In the genomic region with DNA sequence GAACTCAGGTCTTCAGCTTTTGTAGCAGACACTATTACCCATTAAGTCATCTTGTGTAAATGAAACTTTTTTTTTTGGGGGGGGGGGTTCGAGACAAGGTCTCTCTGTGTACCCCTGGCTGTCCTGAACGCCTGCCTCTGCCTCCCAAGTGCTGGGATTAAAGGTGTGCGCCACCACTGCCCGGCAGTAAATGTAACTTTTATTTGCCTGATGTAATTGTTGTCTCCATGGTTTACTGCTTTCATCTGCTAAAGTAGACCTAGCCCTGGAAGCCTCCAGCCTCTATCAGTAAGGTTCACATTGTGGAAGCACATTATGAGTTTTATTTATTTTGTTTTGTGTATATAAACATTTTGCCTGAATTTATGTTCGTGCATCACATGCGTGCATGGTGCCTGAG, we compare ENCODE assay signal across 8 mouse cellular contexts. TPM values are rescaled to one million over a fixed set of nuclear protein-coding genes. Genes with fewer than 3 reads are reported as not detected.
DNase-seq lines count a peak whose midpoint lies in the region; ATAC-seq and TF ChIP-seq lines count a peak whose summit lies in the region.

No protein-coding gene starts in this region.

- no peaks in the 10 kb centered on the region; the same call in 1 of the 2 replicates for H3K79me2 ChIP-seq in heart, adult 2 months (replicated peaks; ENCODE audit: control insufficient read depth, insufficient read depth, low read length)

- no peak for ATAC-seq in G1E (ENCODE audit: extremely low read depth, insufficient number of reproducible peaks, low FRiP score, poor library complexity, severe bottlenecking)
- ATAC-seq in hindbrain, embryonic 11.5 days (ENCODE audit: low FRiP score): peak; percentile 52
- peak; percentile 24 for ATAC-seq in liver, postnatal 0 days

- H3K4me2 ChIP-seq in hindbrain, embryonic 11.5 days (replicated peaks; ENCODE audit: low read depth, low read length): no peak overlapping the region
- H3K4me2 ChIP-seq in liver, postnatal 0 days (ENCODE audit: low read depth, low read length): peak overlapping the region; percentile 44; the same call in 1 of the 2 replicates

- peak overlapping the region; percentile 38; the same call in 1 of the 2 replicates for H3K9ac ChIP-seq in heart, adult 2 months (ENCODE audit: low read depth, low read length)
- H3K9ac ChIP-seq in hindbrain, embryonic 11.5 days (ENCODE audit: low read depth, low read length): no peak overlapping the region
- no peak overlapping the region for H3K9ac ChIP-seq in liver, postnatal 0 days (replicated peaks)

- TF ChIP-seq CTCF in heart, adult 2 months (IDR thresholded peaks at IDR 0.05): no peak
- no peak for TF ChIP-seq CTCF in G1E (IDR thresholded peaks at IDR 0.05; ENCODE audit: low read depth, low read length)
- no peak for TF ChIP-seq CTCF in liver, postnatal 0 days (IDR thresholded peaks at IDR 0.05; ENCODE audit: low read depth)

- no peaks in the 10 kb centered on the region for H3K36me3 ChIP-seq in heart, adult 2 months (ENCODE audit: control insufficient read depth, insufficient read depth, low read length)
- H3K36me3 ChIP-seq in G1E (replicated peaks): peaks cover 32% of the 10 kb centered on the region
- H3K36me3 ChIP-seq in hindbrain, embryonic 11.5 days (ENCODE audit: control insufficient read depth, insufficient read depth, low read length): no peaks in the 10 kb centered on the region
- H3K36me3 ChIP-seq in liver, postnatal 0 days (replicated peaks; ENCODE audit: insufficient read depth, low read length): peaks cover 3% of the 10 kb centered on the region; the same call in 1 of the 2 replicates

- TF ChIP-seq POLR2A in heart, adult 2 months (IDR thresholded peaks at IDR 0.05; ENCODE audit: insufficient read depth, low read depth, low read length): no peak

- peaks cover 2% of the 10 kb centered on the region; the same call in 1 of the 2 replicates for H3K4me1 ChIP-seq in heart, adult 2 months (ENCODE audit: control insufficient read depth, insufficient read depth, low read length)
- peaks cover 12% of the 10 kb centered on the region for H3K4me1 ChIP-seq in G1E (ENCODE audit: insufficient read depth, low read depth, low read length)
- H3K4me1 ChIP-seq in hindbrain, embryonic 11.5 days (replicated peaks; ENCODE audit: control insufficient read depth, insufficient read depth, low read length): no peaks in the 10 kb centered on the region
- H3K4me1 ChIP-seq in liver, postnatal 0 days (ENCODE audit: insufficient read depth): peaks cover 4% of the 10 kb centered on the region; the same call in 1 of the 2 replicates

- no peaks in the 10 kb centered on the region for H3K27me3 ChIP-seq in heart, adult 2 months (ENCODE audit: control insufficient read depth, insufficient read depth, low read length)
- no peaks in the 10 kb centered on the region for H3K27me3 ChIP-seq in G1E (ENCODE audit: insufficient read depth, low read length)
- H3K27me3 ChIP-seq in hindbrain, embryonic 11.5 days (ENCODE audit: control insufficient read depth, insufficient read depth, low read length): no peaks in the 10 kb centered on the region
- no peaks in the 10 kb centered on the region for H3K27me3 ChIP-seq in liver, postnatal 0 days (ENCODE audit: insufficient read depth, low read length)

- intact Hi-C loops in heart, adult 2 months (cut with DNase I): loop anchor here (2.0 to 5.0 kb wide), 3 partner anchors 48 to 274 kb away; a partner anchor contains a TSS
- intact Hi-C loops in gastrocnemius, postnatal 14 days (cut with DNase I; ENCODE audit: low total_unique reads): no loop called here

- no peak for DNase-seq in heart, adult 2 months
- DNase-seq in heart, adult 9 months (ENCODE audit: low spot score in 2 of 2): no peak
- DNase-seq in G1E (ENCODE audit: low spot score): no peak
- DNase-seq in hindbrain, embryonic 11.5 days (ENCODE audit: low spot score): no peak
- no peak for DNase-seq in liver, postnatal 0 days
- DNase-seq in retina, embryonic 14.5 days (ENCODE audit: low spot score): no peak
- DNase-seq in left cerebral cortex, adult 11 months (ENCODE audit: low spot score): no peak
- no peak for DNase-seq in gastrocnemius, postnatal 14 days

- 37% methylated on average over 6 of the region's 6 CpGs for WGBS in heart, adult 2 months
- 46% methylated on average over 6 of the region's 6 CpGs for WGBS in hindbrain, embryonic 11.5 days
- WGBS in liver, postnatal 0 days (ENCODE audit: insufficient replicate concordance): 37% methylated on average over 6 of the region's 6 CpGs

- no peak overlapping the region for H3K27ac ChIP-seq in heart, adult 2 months
- H3K27ac ChIP-seq in hindbrain, embryonic 11.5 days (ENCODE audit: low read depth, low read length): no peak overlapping the region
- H3K27ac ChIP-seq in liver, postnatal 0 days (ENCODE audit: low read depth): no peak overlapping the region

- H3K9me3 ChIP-seq in G1E (replicated peaks): no peaks in the 10 kb centered on the region
- no peaks in the 10 kb centered on the region for H3K9me3 ChIP-seq in hindbrain, embryonic 11.5 days (ENCODE audit: control insufficient read depth, low read length)
- H3K9me3 ChIP-seq in liver, postnatal 0 days (ENCODE audit: low read length): no peaks in the 10 kb centered on the region

- H3K4me3 ChIP-seq in heart, adult 2 months: no peak overlapping the region
- peak overlapping the region; percentile 71; the same call in 1 of the 2 replicates for H3K4me3 ChIP-seq in G1E (ENCODE audit: low read depth, low read length)
- no peak overlapping the region for H3K4me3 ChIP-seq in hindbrain, embryonic 11.5 days (ENCODE audit: low read depth, low read length)
- peak overlapping the region; percentile 69; the same call in 1 of the 2 replicates for H3K4me3 ChIP-seq in liver, postnatal 0 days (ENCODE audit: low read depth, low read length)

- no peak for TF ChIP-seq EP300 in heart, adult 2 months (IDR thresholded peaks at IDR 0.05; ENCODE audit: insufficient read depth, low read depth, low read length)
- no peak for TF ChIP-seq EP300 in liver, postnatal 0 days (IDR thresholded peaks at IDR 0.05; ENCODE audit: low read depth)

RNA-seq across cellular contexts. Expression of a gene that starts 0.4 kb away (rescaled TPM):
- total RNA-seq in heart, adult 2 months (2021): 10 to 100 TPM; 18.0 to 19.3 TPM
- polyA plus RNA-seq in heart, adult 2 months (2012; rRNA removed): 7.1 and 11.4 TPM in 2 replicates
- 59.1 and 66.0 TPM in 2 replicates for total RNA-seq in G1E (2014; fragmentation: Nextera tagmentation)
- 21.6 and 25.5 TPM in 2 replicates for total RNA-seq in G1E (2017)
- polyA plus RNA-seq in G1E (2012): 6.4 and 11.4 TPM in 2 replicates
- polyA plus RNA-seq in hindbrain, embryonic 11.5 days (2014; fragmentation: Nextera tagmentation; extraction: Ambion mirVana): 35.6 and 47.7 TPM in 2 replicates
- 8.0 and 9.3 TPM in 2 replicates for polyA plus RNA-seq in liver, postnatal 0 days (2015; fragmentation: Nextera tagmentation; extraction: Ambion mirVana)
- total RNA-seq in gastrocnemius, postnatal 14 days (2021): 10 to 100 TPM; 15.9 to 16.4 TPM

RNA-seq across cellular contexts. Expression of a gene that starts 15.5 kb away (rescaled TPM):
- total RNA-seq in heart, adult 2 months (2021): 10 to 100 TPM; 23.1 to 32.5 TPM
- polyA plus RNA-seq in heart, adult 2 months (2012; rRNA removed): 37.5 and 44.5 TPM in 2 replicates
- not detected in 2 replicates for total RNA-seq in G1E (2014; fragmentation: Nextera tagmentation)
- 0.12 and 0.27 TPM in 2 replicates for total RNA-seq in G1E (2017)
- polyA plus RNA-seq in G1E (2012): 0.05 TPM in 1 of 2 replicates, not detected in the other
- polyA plus RNA-seq in hindbrain, embryonic 11.5 days (2014; fragmentation: Nextera tagmentation; extraction: Ambion mirVana): 0.07 and 0.25 TPM in 2 replicates
- 2.4 TPM in 2 replicates for polyA plus RNA-seq in liver, postnatal 0 days (2015; fragmentation: Nextera tagmentation; extraction: Ambion mirVana)
- 1 to 10 TPM; 4.4 to 6.4 TPM for total RNA-seq in gastrocnemius, postnatal 14 days (2021)

RNA-seq across cellular contexts. Expression of a gene that starts 17.6 kb away (rescaled TPM):
- total RNA-seq in heart, adult 2 months (2021): 10 to 100 TPM; 41.3 to 42.5 TPM
- polyA plus RNA-seq in heart, adult 2 months (2012; rRNA removed): 48.3 and 57.9 TPM in 2 replicates
- total RNA-seq in G1E (2014; fragmentation: Nextera tagmentation) (25.1 and 36.1 TPM in 2 replicates), G1E (2017) (27.9 and 30.8 TPM in 2 replicates)
- 10.8 and 11.4 TPM in 2 replicates for polyA plus RNA-seq in G1E (2012)
- 16.1 and 18.7 TPM in 2 replicates for polyA plus RNA-seq in hindbrain, embryonic 11.5 days (2014; fragmentation: Nextera tagmentation; extraction: Ambion mirVana)
- polyA plus RNA-seq in liver, postnatal 0 days (2015; fragmentation: Nextera tagmentation; extraction: Ambion mirVana): 17.4 and 18.5 TPM in 2 replicates
- 10 to 100 TPM; 20.4 to 22.8 TPM for total RNA-seq in gastrocnemius, postnatal 14 days (2021)

RNA-seq across cellular contexts. Expression of a gene that starts 25.3 kb away (rescaled TPM):
- total RNA-seq in heart, adult 2 months (2021): 10 to 100 TPM; 40.3 to 56.3 TPM
- 118 and 159 TPM in 2 replicates for polyA plus RNA-seq in heart, adult 2 months (2012; rRNA removed)
- total RNA-seq in G1E (2014; fragmentation: Nextera tagmentation): 129 and 156 TPM in 2 replicates
- total RNA-seq in G1E (2017): 50.9 and 54.9 TPM in 2 replicates
- 61.2 and 70.2 TPM in 2 replicates for polyA plus RNA-seq in G1E (2012)
- 45.7 and 49.3 TPM in 2 replicates for polyA plus RNA-seq in hindbrain, embryonic 11.5 days (2014; fragmentation: Nextera tagmentation; extraction: Ambion mirVana)
- polyA plus RNA-seq in liver, postnatal 0 days (2015; fragmentation: Nextera tagmentation; extraction: Ambion mirVana): 25.7 TPM in 2 replicates
- total RNA-seq in gastrocnemius, postnatal 14 days (2021): 10 to 100 TPM; 40.3 to 50.8 TPM

RNA-seq across cellular contexts. Expression of a gene that starts 25.5 kb away (rescaled TPM):
- under 1 TPM in 1 of 2 experiments, not detected in 1; 0.94 TPM for total RNA-seq in heart, adult 2 months (2021)
- 0.21 TPM in 1 of 2 replicates, not detected in the other for polyA plus RNA-seq in heart, adult 2 months (2012; rRNA removed)
- total RNA-seq in G1E (2014; fragmentation: Nextera tagmentation) (not detected in 2 replicates), G1E (2017) (0.44 TPM in 1 of 2 replicates, not detected in the other)
- polyA plus RNA-seq in G1E (2012): 1.1 and 2.0 TPM in 2 replicates
- not detected in 2 replicates for polyA plus RNA-seq in hindbrain, embryonic 11.5 days (2014; fragmentation: Nextera tagmentation; extraction: Ambion mirVana)
- not detected in 2 replicates for polyA plus RNA-seq in liver, postnatal 0 days (2015; fragmentation: Nextera tagmentation; extraction: Ambion mirVana)
- total RNA-seq in gastrocnemius, postnatal 14 days (2021): not detected

Comparison
In these comparisons a context has a peak if more than half of its experiments do, and no peak if none do; other contexts are left out.
1. H3K4me3 ChIP-seq: peak in G1E (single experiment) and liver, postnatal 0 days (single experiment); none in heart, adult 2 months (single experiment) and hindbrain, embryonic 11.5 days (single experiment).
2. RNA of a gene that starts 15.5 kb away (polyA plus RNA-seq): 37.5 to 44.5 TPM in heart, adult 2 months; 2.4 TPM in liver, postnatal 0 days, 0.07 to 0.25 TPM in hindbrain, embryonic 11.5 days and 0.05 TPM in G1E; every median in the first group is over 10 times any median in the second.